Mouse (Mus musculus) layer of hippocampus, adult 9-11 months (tissue): Measurements from ENCODE around the gene Cerkl.
A peak's percentile ranks its signal among the peaks of the same experiment; 100 is the strongest.

Experiments
- DNase-seq: peaks from one replicate; pipeline ENCODE4 v3.0.0; 2022

Cerkl gene

GRCm38 (mm10) chr2:79309454-79310118 is 147.0 kb downstream of the Cerkl start:
- DNase-seq, result peak; percentile 25

- DNase-seq, result peak; percentile 67
Observed at GRCm38 (mm10) chr2:79307549-79307948, 149.0 kb downstream of the Cerkl start.

- no peak for DNase-seq
Observed at GRCm38 (mm10) chr2:79302398-79302797, 154.2 kb downstream of the Cerkl start.

GRCm38 (mm10) chr2:79292431-79292830 is 164.2 kb downstream of the Cerkl start:
- peak; percentile 77 for DNase-seq

- DNase-seq, result no peak
Observed at GRCm38 (mm10) chr2:79291922-79292321, 164.7 kb downstream of the Cerkl start.

- DNase-seq, result no peak
Observed at GRCm38 (mm10) chr2:79290149-79290548, 166.4 kb downstream of the Cerkl start.

GRCm38 (mm10) chr2:79284206-79284605 is 172.4 kb downstream of the Cerkl start:
- no peak for DNase-seq
